Mouse (Mus musculus) kidney, postnatal 0 days (tissue): ENCODE measurements around the gene Afap1l2. TPM values are rescaled to one million over a fixed set of nuclear protein-coding genes. Genes with fewer than 3 reads are reported as not detected.

Experiments
- ATAC-seq: fragments of 200-750 bp; cut with Nextera tagmentation; replicated peaks from 2 replicates; pipeline ENCODE4 v1.8.0; 2017; ENCODE audit warnings: low read depth, moderate number of reproducible peaks, moderate TSS enrichment, moderate library complexity; ENCODE audit not compliant: low FRiP score
- DNase-seq: peaks from one replicate; pipeline ENCODE4 v3.0.0-alpha.2; 2016; ENCODE audit warnings: low spot score
- H3K27ac ChIP-seq: fragments of 300-500 bp; sonication (generic); 2 replicates; pipeline ENCODE4 v1.5.1; 2014; ENCODE audit warnings: mild to moderate bottlenecking
- H3K27me3 ChIP-seq: fragments of 300-500 bp; sonication (generic); 2 replicates; pipeline ENCODE4 v1.6.1; 2014; ENCODE audit warnings: low read length, mixed read lengths; ENCODE audit not compliant: insufficient read depth
- H3K36me3 ChIP-seq: fragments of 300-500 bp; sonication (generic); 2 replicates; pipeline ENCODE4 v1.6.1; 2014; ENCODE audit warnings: low read length, mixed read lengths; ENCODE audit not compliant: insufficient read depth
- H3K4me1 ChIP-seq: fragments of 300-500 bp; sonication (generic); replicated peaks from 2 replicates; pipeline ENCODE4 v1.6.1; 2014; ENCODE audit warnings: antibody characterized with exemption, low read length, mixed read lengths; ENCODE audit not compliant: insufficient read depth
- H3K4me2 ChIP-seq: fragments of 300-500 bp; sonication (generic); 2 replicates; pipeline ENCODE4 v1.6.1; 2014; ENCODE audit warnings: mild to moderate bottlenecking, low read length, moderate library complexity, mixed read lengths
- H3K4me3 ChIP-seq: fragments of 300-500 bp; sonication (generic); replicated peaks from 2 replicates; pipeline ENCODE4 v1.5.1; 2014; ENCODE audit warnings: low read depth, low read length
- H3K9ac ChIP-seq: fragments of 300-500 bp; sonication (generic); 2 replicates; pipeline ENCODE4 v1.6.1; 2014; ENCODE audit warnings: low read depth, low read length
- H3K9me3 ChIP-seq: fragments of 300-500 bp; sonication (generic); replicated peaks from 2 replicates; pipeline ENCODE4 v1.6.1; 2016; ENCODE audit warnings: low read length, inconsistent platforms, mixed read lengths
- CTCF ChIP-seq: IDR thresholded peaks from 2 replicates; pipeline ENCODE4 v1.5.1; 2016; ENCODE audit warnings: antibody characterized with exemption, low read depth, mild to moderate bottlenecking, moderate library complexity
- WGBS: fragments of 180-500 bp; shearing (Covaris S2); extraction: QIAGEN DNeasy Blood & Tissue Kit; methylation state at CpG from one replicate; pipeline ENCODE4 v1.1.7; 2014; 5-methylcytosine and 5-hydroxymethylcytosine counted together
- polyA plus RNA-seq: library from polyadenylated mRNA; unstranded; fragments of >200 nt; fragmentation: Nextera tagmentation; extraction: Ambion mirVana; gene quantifications from 2 replicates; pipeline ENCODE4 v1.2.1, GENCODE M21; 2015

The Afap1l2 gene
- polyA plus RNA-seq, 1 experiment from 2014 or later, result 21.3 TPM

- WGBS, result 59% methylated on average over 8 of the region's 8 CpGs
- no peak for TF ChIP-seq CTCF
- 0 out of 2 replicates have a peak overlapping the region, but pooled peaks have one; percentile 2 for H3K27ac ChIP-seq
- H3K9ac ChIP-seq, result no peak overlapping the region
- H3K27me3 ChIP-seq, result no peaks in the 10 kb centered on the region
- DNase-seq, result peak; percentile 56
- no peak overlapping the region for H3K4me2 ChIP-seq
- H3K4me3 ChIP-seq, result no peak overlapping the region
- H3K36me3 ChIP-seq, result no peaks in the 10 kb centered on the region
- peaks cover 32% of the 10 kb centered on the region for H3K4me1 ChIP-seq
- no peak for ATAC-seq
- H3K9me3 ChIP-seq, result no peaks in the 10 kb centered on the region
Observed at GRCm38 (mm10) chr19:56989171-56989570, 18.9 kb downstream of the Afap1l2 start.

GRCm38 (mm10) chr19:56984229-56984628 lies 23.8 kb downstream of the Afap1l2 start:
- no peaks in the 10 kb centered on the region for H3K27me3 ChIP-seq
- H3K9me3 ChIP-seq, result no peaks in the 10 kb centered on the region
- H3K36me3 ChIP-seq, result no peaks in the 10 kb centered on the region
- no peak overlapping the region for H3K4me2 ChIP-seq
- DNase-seq, result no peak
- no peak for TF ChIP-seq CTCF
- no peak overlapping the region for H3K4me3 ChIP-seq
- 44% methylated on average over 4 of the region's 4 CpGs for WGBS
- peaks cover 12% of the 10 kb centered on the region for H3K4me1 ChIP-seq
- ATAC-seq, result no peak
- H3K27ac ChIP-seq, result peak overlapping the region; percentile 31; the same call in 1 of the 2 replicates
- H3K9ac ChIP-seq, result no peak overlapping the region

GRCm38 (mm10) chr19:56983757-56984156 lies 24.3 kb downstream of the Afap1l2 start:
- no peaks in the 10 kb centered on the region for H3K27me3 ChIP-seq

GRCm38 (mm10) chr19:56981760-56982159 lies 26.3 kb downstream of the Afap1l2 start:
- no peak for ATAC-seq
- no peak for TF ChIP-seq CTCF
- 57% methylated on average over 9 of the region's 9 CpGs for WGBS
- no peak overlapping the region for H3K27ac ChIP-seq
- H3K4me1 ChIP-seq, result no peaks in the 10 kb centered on the region; the same call in 1 of the 2 replicates
- DNase-seq, result no peak
- H3K9me3 ChIP-seq, result no peaks in the 10 kb centered on the region
- H3K4me3 ChIP-seq, result no peak overlapping the region
- H3K36me3 ChIP-seq, result no peaks in the 10 kb centered on the region
- H3K4me2 ChIP-seq, result no peak overlapping the region
- no peak overlapping the region for H3K9ac ChIP-seq
- no peaks in the 10 kb centered on the region for H3K27me3 ChIP-seq

More at GRCm38 (mm10) chr19:56983757-56984156, 24.3 kb downstream of the Afap1l2 start:
- H3K9ac ChIP-seq, result no peak overlapping the region
- H3K36me3 ChIP-seq, result no peaks in the 10 kb centered on the region
- no peak for TF ChIP-seq CTCF
- no peak for ATAC-seq
- H3K4me3 ChIP-seq, result no peak overlapping the region
- H3K4me2 ChIP-seq, result no peak overlapping the region
- peak overlapping the region; percentile 31; the same call in 1 of the 2 replicates for H3K27ac ChIP-seq
- no peaks in the 10 kb centered on the region for H3K9me3 ChIP-seq
- WGBS, result 51% methylated on average over 10 of the region's 10 CpGs
- H3K4me1 ChIP-seq, result peaks cover 8% of the 10 kb centered on the region
- no peak for DNase-seq

- H3K4me2 ChIP-seq, result no peak overlapping the region
- no peaks in the 10 kb centered on the region for H3K27me3 ChIP-seq
- H3K4me3 ChIP-seq, result no peak overlapping the region
- no peak overlapping the region for H3K27ac ChIP-seq
- no peak overlapping the region for H3K9ac ChIP-seq
- WGBS, result 91% methylated on average over 2 of the region's 2 CpGs
- no peaks in the 10 kb centered on the region for H3K36me3 ChIP-seq
- TF ChIP-seq CTCF, result no peak
- ATAC-seq (no peak), DNase-seq (no peak)
- no peaks in the 10 kb centered on the region; the same call in 1 of the 2 replicates for H3K4me1 ChIP-seq
- no peaks in the 10 kb centered on the region for H3K9me3 ChIP-seq
Observed at GRCm38 (mm10) chr19:56980803-56981202, 27.2 kb downstream of the Afap1l2 start.

- no peaks in the 10 kb centered on the region for H3K9me3 ChIP-seq
- H3K36me3 ChIP-seq, result no peaks in the 10 kb centered on the region
- H3K9ac ChIP-seq, result no peak overlapping the region
- H3K4me2 ChIP-seq, result no peak overlapping the region
- ATAC-seq (peak; percentile 52), DNase-seq (peak; percentile 69)
- no peaks in the 10 kb centered on the region; the same call in 1 of the 2 replicates for H3K4me1 ChIP-seq
- H3K27me3 ChIP-seq, result no peaks in the 10 kb centered on the region
- TF ChIP-seq CTCF, result no peak
- H3K27ac ChIP-seq, result peak overlapping the region; percentile 66
- WGBS, result 32% methylated on average over 19 of the region's 19 CpGs
- no peak overlapping the region for H3K4me3 ChIP-seq
Observed at GRCm38 (mm10) chr19:56976962-56977948, 30.8 kb downstream of the Afap1l2 start.
